Mouse (Mus musculus): ENCODE data around the gene Fbxl7. TPM values are rescaled to one million over a fixed set of nuclear protein-coding genes. Genes with fewer than 3 reads are reported as not detected.

Fbxl7 gene
- polyA plus RNA-seq, 1 experiment from 2014 or later: 4.0 TPM

DNA sequence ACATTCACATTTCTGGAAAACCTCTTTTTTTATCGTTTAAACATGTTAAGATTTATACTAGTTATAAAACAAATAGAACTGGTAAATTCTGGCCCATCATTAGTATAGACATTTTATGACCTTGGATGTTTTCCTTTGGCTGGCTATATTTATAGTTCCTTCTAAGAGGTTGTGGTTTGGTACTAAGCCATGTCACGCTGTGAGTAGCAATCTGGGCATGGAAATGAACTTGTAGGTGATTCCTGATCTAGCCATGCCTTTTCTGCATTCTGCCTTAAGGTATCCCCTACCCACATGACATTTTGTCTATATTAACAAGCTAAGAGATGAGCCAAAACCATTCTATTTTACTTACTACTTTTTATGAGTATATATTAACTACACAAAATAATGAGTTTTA, 329.3 kb downstream of the Fbxl7 start:
- WGBS (ENCODE audit: insufficient replicate concordance): 56% methylated on average over 2 of the region's 2 CpGs
- H3K27ac ChIP-seq: no peak overlapping the region
- H3K4me3 ChIP-seq: no peak overlapping the region

DNA sequence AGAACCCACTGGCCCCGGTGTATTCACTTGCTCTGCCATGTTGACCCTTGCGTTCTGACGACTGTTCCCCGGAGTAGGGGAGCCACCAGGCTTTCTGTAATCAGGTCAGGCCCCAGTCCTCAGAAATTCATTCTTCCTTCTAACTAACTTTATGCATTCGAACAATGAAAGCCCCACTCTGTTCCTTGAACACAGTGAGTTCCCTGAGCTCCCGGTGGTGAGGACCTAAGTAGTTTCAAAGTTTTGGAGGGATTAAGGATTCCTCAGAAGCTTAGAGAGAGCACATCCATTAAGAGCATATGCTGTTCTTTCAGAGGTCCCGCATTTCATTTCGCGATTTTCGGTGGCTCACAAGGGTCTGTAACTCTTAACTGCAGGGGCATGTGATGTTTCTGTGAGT, 341.8 kb downstream of the Fbxl7 start:
- Histone ChIP-seq H3K4me3 (no peak overlapping the region), H3K9me3 (replicated peaks) (0 out of 2 replicates have a peak, but pooled peaks cover 3% of the 10 kb centered on the region), H3K27me3 (replicated peaks) (no peaks in the 10 kb centered on the region), H3K4me2 (no peak overlapping the region), H3K9ac (no peak overlapping the region), H3K4me1 (no peaks in the 10 kb centered on the region), H3K27ac (no peak overlapping the region), H3K36me3 (no peaks in the 10 kb centered on the region; the same call in 1 of the 2 replicates)
- 66% methylated on average over 10 of the region's 10 CpGs for WGBS (ENCODE audit: insufficient replicate concordance)
- ATAC-seq: no peak

More for the DNA sequence above, 329.3 kb downstream of the Fbxl7 start:
- H3K27me3 ChIP-seq (replicated peaks): no peaks in the 10 kb centered on the region
- H3K4me1 ChIP-seq: no peaks in the 10 kb centered on the region
- no peaks in the 10 kb centered on the region for H3K9me3 ChIP-seq (replicated peaks)
- no peak for ATAC-seq
- no peaks in the 10 kb centered on the region for H3K36me3 ChIP-seq
- no peak overlapping the region for H3K4me2 ChIP-seq
- H3K9ac ChIP-seq: no peak overlapping the region

DNA sequence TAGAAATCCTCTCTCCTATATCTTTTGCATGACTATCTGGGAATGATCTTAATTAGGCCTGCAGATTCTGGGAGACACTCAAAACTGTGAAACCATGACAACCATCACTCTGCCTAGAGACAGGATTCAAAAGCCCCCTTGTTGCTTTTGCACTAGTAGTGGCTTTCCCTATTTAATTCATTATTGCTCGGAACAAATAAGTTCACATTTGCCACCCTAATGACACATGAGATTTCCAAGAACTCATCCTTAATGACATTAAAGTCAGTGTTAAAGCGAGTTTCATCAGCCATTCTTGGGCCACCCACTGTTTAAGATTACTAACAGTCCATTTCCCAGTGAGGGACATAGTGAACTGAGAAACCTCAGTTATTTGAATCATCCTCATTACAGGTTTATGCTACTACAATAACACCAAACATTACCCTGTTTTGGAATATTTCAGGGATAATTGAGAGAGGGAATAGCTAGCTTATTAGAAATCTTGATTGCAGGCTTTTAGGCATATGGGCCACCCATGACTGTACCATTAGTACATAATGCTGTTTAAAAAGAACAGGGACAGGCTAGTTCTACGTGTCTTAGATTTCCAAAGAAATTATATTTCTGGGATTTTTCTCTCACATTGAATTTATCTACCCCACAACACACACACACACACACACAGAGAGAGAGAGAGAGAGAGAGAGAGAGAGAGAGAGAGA, 361.2 kb downstream of the Fbxl7 start:
- Histone ChIP-seq H3K4me2 (no peak overlapping the region), H3K4me3 (no peak overlapping the region), H3K4me1 (no peaks in the 10 kb centered on the region), H3K36me3 (no peaks in the 10 kb centered on the region), H3K9me3 (replicated peaks) (no peaks in the 10 kb centered on the region), H3K27ac (no peak overlapping the region), H3K9ac (no peak overlapping the region), H3K27me3 (replicated peaks) (no peaks in the 10 kb centered on the region)
- no peak for ATAC-seq
- WGBS (ENCODE audit: insufficient replicate concordance): 54% methylated on average over 3 of the region's 3 CpGs

DNA sequence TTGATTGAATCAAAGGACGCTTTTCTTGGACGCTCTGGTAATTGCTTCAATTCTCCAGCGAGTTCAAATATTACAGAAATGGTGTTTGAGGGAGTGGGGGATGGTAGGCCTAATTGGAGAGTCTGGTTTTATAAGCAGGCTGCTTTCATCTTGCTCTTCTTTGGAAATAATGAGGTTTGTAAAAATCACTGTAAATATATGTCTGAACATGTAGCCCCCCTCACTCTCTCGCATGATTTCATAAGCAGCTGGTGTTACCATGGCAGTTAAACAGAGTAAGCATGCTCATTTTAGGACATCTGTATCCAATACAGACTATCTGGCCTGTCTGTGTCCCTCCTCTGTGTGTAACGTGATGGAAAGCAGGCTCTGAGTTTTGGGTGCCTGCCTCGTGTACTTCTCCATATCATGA, 376.2 kb downstream of the Fbxl7 start:
- no peak overlapping the region for H3K9ac ChIP-seq
- H3K4me2 ChIP-seq: no peak overlapping the region
- no peaks in the 10 kb centered on the region for H3K36me3 ChIP-seq
- H3K27me3 ChIP-seq (replicated peaks): no peaks in the 10 kb centered on the region
- ATAC-seq: no peak
- no peak overlapping the region for H3K4me3 ChIP-seq
- 65% methylated on average over 6 of the region's 6 CpGs for WGBS (ENCODE audit: insufficient replicate concordance)
- H3K4me1 ChIP-seq: no peaks in the 10 kb centered on the region
- H3K9me3 ChIP-seq (replicated peaks): no peaks in the 10 kb centered on the region
- H3K27ac ChIP-seq: no peak overlapping the region

DNA sequence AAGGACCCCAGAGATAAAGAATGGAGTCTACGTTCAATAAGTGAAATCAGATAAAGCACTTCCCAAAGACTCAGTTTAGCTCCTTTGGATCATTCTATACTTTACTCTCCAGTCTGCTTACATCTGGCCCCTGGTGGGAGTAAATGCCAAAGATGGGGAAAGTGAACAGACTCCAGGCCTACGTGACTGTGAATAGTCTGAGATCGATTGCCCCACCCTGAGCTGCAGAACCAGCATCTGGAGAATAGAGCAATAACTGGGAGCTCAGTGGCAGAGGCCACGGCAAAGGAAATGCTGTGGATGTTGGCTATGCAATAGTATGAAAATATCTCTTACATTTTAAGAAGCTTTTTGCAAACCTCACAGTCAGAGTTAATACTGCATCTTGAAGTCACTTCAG, 394.4 kb downstream of the Fbxl7 start:
- Histone ChIP-seq H3K9me3 (replicated peaks) (no peaks in the 10 kb centered on the region), H3K4me3 (no peak overlapping the region), H3K36me3 (no peaks in the 10 kb centered on the region), H3K4me1 (no peaks in the 10 kb centered on the region), H3K4me2 (no peak overlapping the region), H3K27ac (no peak overlapping the region), H3K27me3 (replicated peaks) (no peaks in the 10 kb centered on the region), H3K9ac (no peak overlapping the region)
- no peak for ATAC-seq
- 48% methylated on average over 4 of the region's 4 CpGs for WGBS (ENCODE audit: insufficient replicate concordance)
